Mouse (Mus musculus): ENCODE data around the gene Stn1. TPM values are rescaled to one million over a fixed set of nuclear protein-coding genes. Genes with fewer than 3 reads are reported as not detected.
A peak's percentile ranks its signal among the peaks of the same experiment; 100 is the strongest.

Gene Stn1
- polyA plus RNA-seq, 2 experiments: 6.4 to 8.1 TPM

DNA sequence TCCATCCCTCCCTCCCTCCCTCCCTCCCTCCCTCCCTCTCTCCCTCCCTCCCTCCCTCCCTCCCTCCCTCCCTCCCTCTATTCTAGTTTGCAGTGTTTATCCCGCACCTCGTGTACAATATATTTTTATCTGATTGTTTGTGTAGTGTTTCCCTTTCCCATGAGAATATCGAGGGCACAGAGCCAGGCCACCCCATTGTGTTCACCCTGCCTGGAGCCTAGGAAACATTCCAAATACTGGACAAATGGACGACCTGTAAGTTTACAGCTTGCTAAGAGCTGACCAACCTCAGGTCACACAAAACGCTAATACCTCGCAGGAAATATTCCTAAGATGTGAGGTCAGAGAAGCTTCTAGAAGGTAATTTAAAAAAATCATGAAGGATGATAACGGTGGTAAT lies 85.1 kb downstream of the Stn1 start:
- no peak overlapping the region for H3K27ac ChIP-seq
- ATAC-seq (ENCODE audit: insufficient read depth) (no peak), DNase-seq (ENCODE audit: low read depth in 3 of 3, low spot score in 3 of 3) (no peak)
- H3K9ac ChIP-seq (replicated peaks): no peak overlapping the region
- no peaks in the 10 kb centered on the region for H3K27me3 ChIP-seq (ENCODE audit: control insufficient read depth, insufficient read depth, low read length)
- no peak overlapping the region for H3K4me3 ChIP-seq (ENCODE audit: insufficient read depth in 1 of 2, low read depth in 2 of 2, low read length in 2 of 2)
- no peak for TF ChIP-seq EP300 (IDR thresholded peaks at IDR 0.05; ENCODE audit: low read depth)
- no peak for TF ChIP-seq CTCF (IDR thresholded peaks at IDR 0.05; ENCODE audit: low read depth)
- 56% methylated on average over 7 of the region's 7 CpGs for WGBS (ENCODE audit: insufficient replicate concordance)
- H3K9me3 ChIP-seq (ENCODE audit: control insufficient read depth, low read length): no peaks in the 10 kb centered on the region
- H3K4me2 ChIP-seq (ENCODE audit: low read depth): no peak overlapping the region
- H3K4me1 ChIP-seq (replicated peaks; ENCODE audit: control insufficient read depth in 2 of 2, insufficient read depth in 2 of 2, low read length in 1 of 2): peaks cover 15 to 64% of the 10 kb centered on the region in 2 experiments
- no peaks in the 10 kb centered on the region for H3K36me3 ChIP-seq (replicated peaks; ENCODE audit: control insufficient read depth, insufficient read depth, low read depth)

DNA sequence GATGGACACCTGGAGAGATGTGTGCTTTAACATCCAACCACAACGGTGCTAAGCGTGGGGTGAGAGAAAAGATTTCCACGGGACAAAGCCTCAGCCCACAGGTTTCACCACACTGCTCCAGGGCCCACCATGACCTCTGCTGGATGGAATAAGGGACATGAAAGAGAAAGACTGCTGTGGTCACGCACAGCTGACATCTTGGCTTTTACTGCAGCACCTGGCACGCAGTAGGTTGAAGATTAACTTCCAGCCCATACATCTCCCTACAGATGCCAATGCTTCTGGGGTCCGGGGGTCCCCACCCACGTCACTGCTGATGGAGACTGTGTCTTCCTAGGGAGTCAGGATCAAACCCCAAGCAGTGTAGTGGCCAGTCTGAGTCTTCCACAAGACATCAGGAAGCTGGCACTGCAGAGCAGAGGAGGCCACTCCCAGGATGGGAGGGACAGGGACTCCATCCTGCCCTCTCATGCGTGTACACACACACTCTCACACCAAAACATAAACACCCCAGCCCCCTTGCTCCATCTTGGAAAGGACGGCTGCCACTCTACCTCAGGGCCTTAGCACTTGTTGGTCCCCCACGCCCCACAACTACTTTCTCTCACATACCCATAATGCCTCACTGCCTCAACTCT lies 85.7 kb downstream of the Stn1 start:
- H3K4me1 ChIP-seq (replicated peaks; ENCODE audit: control insufficient read depth in 2 of 2, insufficient read depth in 2 of 2, low read length in 1 of 2): peaks cover 22 to 64% of the 10 kb centered on the region in 2 experiments
- H3K27me3 ChIP-seq (ENCODE audit: control insufficient read depth, insufficient read depth, low read length): no peaks in the 10 kb centered on the region
- TF ChIP-seq EP300 (IDR thresholded peaks at IDR 0.05; ENCODE audit: low read depth) (no peak), CTCF (IDR thresholded peaks at IDR 0.05; ENCODE audit: low read depth) (peak; percentile 26; the same call in 1 of the 2 replicates)
- H3K36me3 ChIP-seq (replicated peaks; ENCODE audit: control insufficient read depth, insufficient read depth, low read depth): no peaks in the 10 kb centered on the region
- no peak for ATAC-seq (ENCODE audit: insufficient read depth)
- no peak overlapping the region for H3K27ac ChIP-seq
- WGBS (ENCODE audit: insufficient replicate concordance): 58% methylated on average over 10 of the region's 10 CpGs
- no peak for DNase-seq (ENCODE audit: low read depth in 3 of 3, low spot score in 3 of 3)
- H3K9me3 ChIP-seq (ENCODE audit: control insufficient read depth, low read length): no peaks in the 10 kb centered on the region
- no peak overlapping the region for H3K9ac ChIP-seq (replicated peaks)
- H3K4me3 ChIP-seq (ENCODE audit: insufficient read depth in 1 of 2, low read depth in 2 of 2, low read length in 2 of 2): no peak overlapping the region
- no peak overlapping the region for H3K4me2 ChIP-seq (ENCODE audit: low read depth)

Other genes starting within 250 kb of the Stn1 start
- gene Sh3pxd2a, start 73.1 kb downstream of the Stn1 start, polyA plus RNA-seq (2012; rRNA removed): 1.2 and 1.6 TPM in 2 replicates
- 0.50 and 0.67 TPM in 2 replicates for gene Sh3pxd2a, start 73.1 kb downstream of the Stn1 start, polyA plus RNA-seq (2014; fragmentation: Nextera tagmentation; extraction: Ambion mirVana)
- gene Slk, start 42.2 kb upstream of the Stn1 start, polyA plus RNA-seq (2012; rRNA removed): 9.4 and 16.5 TPM in 2 replicates
- 8.6 and 9.6 TPM in 2 replicates for gene Slk, start 42.2 kb upstream of the Stn1 start, polyA plus RNA-seq (2014; fragmentation: Nextera tagmentation; extraction: Ambion mirVana)
- gene Col17a1, start 154.6 kb upstream of the Stn1 start, polyA plus RNA-seq (2012; rRNA removed): 0.05 and 0.13 TPM in 2 replicates
- gene Col17a1, start 154.6 kb upstream of the Stn1 start, polyA plus RNA-seq (2014; fragmentation: Nextera tagmentation; extraction: Ambion mirVana): 0.23 TPM in 1 of 2 replicates, not detected in the other
- gene Sfr1, start 194.2 kb upstream of the Stn1 start, polyA plus RNA-seq (2012; rRNA removed): 32.6 and 35.5 TPM in 2 replicates
- gene Sfr1, start 194.2 kb upstream of the Stn1 start, polyA plus RNA-seq (2014; fragmentation: Nextera tagmentation; extraction: Ambion mirVana): 73.7 and 77.2 TPM in 2 replicates

Data from liver, embryonic 14.5 days (tissue).